Mouse (Mus musculus): ENCODE results near the gene Foxo1. TPM values are rescaled to one million over a fixed set of nuclear protein-coding genes. Genes with fewer than 3 reads are reported as not detected.

Foxo1 gene
- polyA plus RNA-seq, 1 experiment from 2014 or later: 3.7 TPM

GRCm38 (mm10) chr3:52253656-52254461, 14.3 kb upstream of the Foxo1 start:
- DNase-seq (ENCODE audit: low spot score): peak; percentile 50
- Histone ChIP-seq H3K4me1 (peaks cover 9% of the 10 kb centered on the region), H3K36me3 (replicated peaks) (no peaks in the 10 kb centered on the region), H3K27me3 (replicated peaks; ENCODE audit: low read depth, poor library complexity, severe bottlenecking) (peaks cover 7% of the 10 kb centered on the region), H3K27ac (replicated peaks) (no peak overlapping the region), H3K4me3 (no peak overlapping the region), H3K9me3 (no peaks in the 10 kb centered on the region)
- WGBS: 16% methylated on average over 14 of the region's 14 CpGs

- Histone ChIP-seq H3K4me3 (no peak overlapping the region), H3K27me3 (replicated peaks; ENCODE audit: low read depth, poor library complexity, severe bottlenecking) (peaks cover 14% of the 10 kb centered on the region), H3K27ac (replicated peaks) (no peak overlapping the region), H3K4me1 (peaks cover 9% of the 10 kb centered on the region), H3K36me3 (replicated peaks) (no peaks in the 10 kb centered on the region), H3K9me3 (no peaks in the 10 kb centered on the region)
- DNase-seq (ENCODE audit: low spot score): no peak
- WGBS: 3% methylated on average over 2 of the region's 2 CpGs
These were observed 13.6 kb upstream of the Foxo1 start for GRCm38 (mm10) chr3:52254496-52254895.

DNA sequence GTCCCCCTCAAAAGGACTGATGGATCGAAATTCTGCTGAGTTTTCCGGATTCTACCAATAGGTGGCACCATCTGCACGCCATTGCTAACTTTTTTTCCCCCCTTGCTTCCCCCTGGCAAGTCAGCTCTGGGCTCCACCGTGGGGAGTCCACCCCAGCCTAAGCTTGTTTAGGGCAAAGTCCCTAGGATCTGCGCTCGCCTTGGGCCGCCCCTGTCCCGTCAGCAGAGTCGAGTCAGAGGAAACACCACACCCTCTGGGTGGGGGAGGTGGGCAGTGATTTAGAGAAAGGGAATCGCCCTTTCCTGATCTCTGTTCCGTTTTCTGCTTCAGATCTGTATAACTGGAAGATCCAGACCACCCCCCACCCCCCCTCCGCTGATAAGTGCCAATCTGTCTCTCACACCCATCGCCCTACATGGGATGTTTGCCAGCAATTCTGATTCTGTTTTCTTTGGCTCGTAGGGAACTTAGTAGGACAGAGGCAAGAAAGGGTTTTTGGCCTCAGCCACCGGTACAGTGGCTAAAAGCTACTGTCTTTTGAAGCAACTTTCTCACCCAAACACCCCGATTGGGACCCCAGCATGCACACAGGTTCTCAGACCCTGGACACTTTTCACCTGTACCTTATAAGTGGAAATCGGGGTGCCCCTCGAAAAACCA, 10.2 kb upstream of the Foxo1 start:
- Histone ChIP-seq H3K27me3 (replicated peaks; ENCODE audit: low read depth, poor library complexity, severe bottlenecking) (peaks cover 24% of the 10 kb centered on the region), H3K36me3 (replicated peaks) (no peaks in the 10 kb centered on the region), H3K9me3 (no peaks in the 10 kb centered on the region), H3K27ac (replicated peaks) (0 out of 2 replicates have a peak overlapping the region, but pooled peaks have one; percentile 58), H3K4me1 (peaks cover 9% of the 10 kb centered on the region), H3K4me3 (peak overlapping the region; percentile 52)
- 13% methylated on average over 18 of the region's 18 CpGs for WGBS
- DNase-seq (ENCODE audit: low spot score): peak; percentile 72

GRCm38 (mm10) chr3:52258532-52258931, 9.6 kb upstream of the Foxo1 start:
- H3K27ac ChIP-seq (replicated peaks): no peak overlapping the region
- peaks cover 24% of the 10 kb centered on the region for H3K27me3 ChIP-seq (replicated peaks; ENCODE audit: low read depth, poor library complexity, severe bottlenecking)
- peaks cover 9% of the 10 kb centered on the region for H3K4me1 ChIP-seq
- H3K4me3 ChIP-seq: no peak overlapping the region
- H3K9me3 ChIP-seq: no peaks in the 10 kb centered on the region
- 46% methylated on average over 3 of the region's 3 CpGs for WGBS
- no peak for DNase-seq (ENCODE audit: low spot score)
- H3K36me3 ChIP-seq (replicated peaks): no peaks in the 10 kb centered on the region

- WGBS: 38% methylated on average over 13 of the region's 13 CpGs
- Histone ChIP-seq H3K27ac (replicated peaks) (no peak overlapping the region; the same call in 1 of the 2 replicates), H3K36me3 (replicated peaks) (no peaks in the 10 kb centered on the region), H3K4me3 (no peak overlapping the region), H3K27me3 (replicated peaks; ENCODE audit: low read depth, poor library complexity, severe bottlenecking) (peaks cover 52% of the 10 kb centered on the region), H3K4me1 (peaks cover 19% of the 10 kb centered on the region), H3K9me3 (no peaks in the 10 kb centered on the region)
- DNase-seq (ENCODE audit: low spot score): peak; percentile 80
These were observed 5.5 kb upstream of the Foxo1 start for GRCm38 (mm10) chr3:52262431-52263161.

DNA sequence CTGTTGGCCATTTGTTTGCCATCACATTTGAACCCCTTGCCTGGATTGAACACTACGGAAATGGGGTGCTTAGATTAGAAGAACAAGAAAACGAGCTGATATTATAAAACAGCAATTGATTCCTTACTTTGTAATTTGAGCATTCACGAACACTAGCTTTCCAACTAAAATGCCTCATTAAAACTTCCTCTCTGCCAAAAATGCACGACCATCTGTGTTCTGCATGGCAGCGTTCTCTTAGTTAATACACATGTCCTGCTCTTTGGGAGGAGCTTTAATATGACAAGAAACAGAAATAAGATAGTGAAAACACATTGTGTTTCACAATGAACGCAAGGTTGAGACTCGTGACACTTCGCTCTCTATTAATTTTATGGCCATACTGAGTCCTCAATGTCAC, 3.8 kb upstream of the Foxo1 start:
- H3K9me3 ChIP-seq: no peaks in the 10 kb centered on the region
- H3K27ac ChIP-seq (replicated peaks): no peak overlapping the region
- no peak overlapping the region for H3K4me3 ChIP-seq
- no peaks in the 10 kb centered on the region for H3K36me3 ChIP-seq (replicated peaks)
- DNase-seq (ENCODE audit: low spot score): no peak
- WGBS: 82% methylated on average over 8 of the region's 8 CpGs
- peaks cover 45% of the 10 kb centered on the region for H3K27me3 ChIP-seq (replicated peaks; ENCODE audit: low read depth, poor library complexity, severe bottlenecking)
- H3K4me1 ChIP-seq: peaks cover 28% of the 10 kb centered on the region

- Histone ChIP-seq H3K27me3 (replicated peaks; ENCODE audit: low read depth, poor library complexity, severe bottlenecking) (peaks cover 48% of the 10 kb centered on the region), H3K9me3 (no peaks in the 10 kb centered on the region), H3K36me3 (replicated peaks) (no peaks in the 10 kb centered on the region), H3K4me1 (peaks cover 43% of the 10 kb centered on the region), H3K27ac (replicated peaks) (no peak overlapping the region), H3K4me3 (peak overlapping the region; percentile 82; the same call in 1 of the 2 replicates)
- WGBS: 10% methylated on average over 17 of the region's 17 CpGs
- DNase-seq (ENCODE audit: low spot score): peak; percentile 24
These were observed 1.5 kb upstream of the Foxo1 start for GRCm38 (mm10) chr3:52266606-52267160.

DNA sequence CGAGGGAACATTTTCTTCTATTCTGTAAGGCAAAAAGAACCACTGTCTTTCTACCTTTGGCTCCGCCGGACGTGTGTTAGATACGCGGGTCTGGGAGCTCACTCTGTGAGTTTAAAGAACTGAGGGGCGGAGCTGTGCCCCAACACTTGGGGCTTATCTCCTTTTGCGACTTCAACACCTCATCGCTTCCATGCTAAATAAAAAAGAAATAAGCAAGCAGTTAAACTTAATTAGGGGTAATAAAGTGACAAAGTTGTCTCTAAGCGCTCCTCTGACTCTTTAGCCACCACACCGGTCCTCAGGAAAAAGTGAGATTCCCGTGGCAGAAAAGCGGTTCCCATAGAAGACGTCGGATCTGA, 864 bp upstream of the Foxo1 start:
- Histone ChIP-seq H3K36me3 (replicated peaks) (no peaks in the 10 kb centered on the region), H3K27ac (replicated peaks) (peak overlapping the region; percentile 88; the same call in 1 of the 2 replicates), H3K4me1 (peaks cover 49% of the 10 kb centered on the region), H3K27me3 (replicated peaks; ENCODE audit: low read depth, poor library complexity, severe bottlenecking) (peaks cover 48% of the 10 kb centered on the region), H3K4me3 (peak overlapping the region; percentile 82), H3K9me3 (no peaks in the 10 kb centered on the region)
- WGBS: 1% methylated on average over 15 of the region's 15 CpGs
- DNase-seq (ENCODE audit: low spot score): no peak

- DNase-seq (ENCODE audit: low spot score): no peak
- Histone ChIP-seq H3K4me3 (peak overlapping the region; percentile 82), H3K27me3 (replicated peaks; ENCODE audit: low read depth, poor library complexity, severe bottlenecking) (peaks cover 48% of the 10 kb centered on the region), H3K9me3 (no peaks in the 10 kb centered on the region), H3K4me1 (peaks cover 50% of the 10 kb centered on the region), H3K36me3 (replicated peaks) (no peaks in the 10 kb centered on the region), H3K27ac (replicated peaks) (peak overlapping the region; percentile 88)
- under 1% methylated on average over 40 of the region's 40 CpGs for WGBS
These were observed 276 bp downstream of the Foxo1 start for GRCm38 (mm10) chr3:52268487-52268736.

GRCm38 (mm10) chr3:52268737-52269513, 789 bp downstream of the Foxo1 start:
- Histone ChIP-seq H3K9me3 (no peaks in the 10 kb centered on the region), H3K27me3 (replicated peaks; ENCODE audit: low read depth, poor library complexity, severe bottlenecking) (peaks cover 48% of the 10 kb centered on the region), H3K27ac (replicated peaks) (peak overlapping the region; percentile 88), H3K4me1 (peaks cover 50% of the 10 kb centered on the region), H3K36me3 (replicated peaks) (no peaks in the 10 kb centered on the region), H3K4me3 (peak overlapping the region; percentile 82)
- DNase-seq (ENCODE audit: low spot score): peak; percentile 73
- under 1% methylated on average over 89 of the region's 89 CpGs for WGBS

GRCm38 (mm10) chr3:52269514-52270351, 1.6 kb downstream of the Foxo1 start:
- under 1% methylated on average over 55 of the region's 55 CpGs for WGBS

More at GRCm38 (mm10) chr3:52269514-52270351, 1.6 kb downstream of the Foxo1 start:
- DNase-seq (ENCODE audit: low spot score): peak; percentile 80
- Histone ChIP-seq H3K27me3 (replicated peaks; ENCODE audit: low read depth, poor library complexity, severe bottlenecking) (peaks cover 48% of the 10 kb centered on the region), H3K4me1 (peaks cover 48% of the 10 kb centered on the region), H3K36me3 (replicated peaks) (no peaks in the 10 kb centered on the region), H3K27ac (replicated peaks) (peak overlapping the region; percentile 88), H3K4me3 (peak overlapping the region; percentile 82), H3K9me3 (no peaks in the 10 kb centered on the region)
